Mouse (Mus musculus) myocyte (in vitro differentiated cells): ENCODE data around the gene Aire.

Experiments used
- MAX ChIP-seq: IDR thresholded peaks from one replicate; pipeline ENCODE4 v1.6.1; 2011; ENCODE audit warnings: low read depth, mild to moderate bottlenecking, control low read depth
- MYOG ChIP-seq, 3 experiments: IDR thresholded peaks; one replicate each; pipeline ENCODE4 v1.6.1; 2011; ENCODE audit warnings: control low read depth in 2 of 3, low read depth in 2 of 3, mild to moderate bottlenecking in 2 of 3; ENCODE audit not compliant: insufficient read length in 2 of 3, control insufficient read depth in 1 of 3, insufficient read depth in 1 of 3
- POLR2A ChIP-seq: IDR thresholded peaks from one replicate; pipeline ENCODE4 v1.6.1; 2011; ENCODE audit warnings: low read depth, mild to moderate bottlenecking, control low read depth, moderate library complexity; ENCODE audit not compliant: insufficient read length
- TCF12 ChIP-seq: IDR thresholded peaks from one replicate; pipeline ENCODE4 v1.6.1; 2011; ENCODE audit warnings: mild to moderate bottlenecking, control low read depth; ENCODE audit not compliant: poor library complexity, insufficient read depth, severe bottlenecking

GRCm38 (mm10) chr10:77984660-77985059 is 58.8 kb downstream of the Aire start:
- TF ChIP-seq POLR2A = no peak
- TF ChIP-seq TCF12 = no peak
- TF ChIP-seq MYOG (IDR thresholded peaks at IDR 0.05; ENCODE audit: control insufficient read depth in 1 of 3, insufficient read depth in 1 of 3, insufficient read length in 2 of 3, low read depth in 2 of 3) = peak in 1 of 3 experiments; percentile 3
- no peak for TF ChIP-seq MAX
